Mouse (Mus musculus) kidney, postnatal 0 days (tissue): ENCODE results near the gene Rgs6. TPM values are rescaled to one million over a fixed set of nuclear protein-coding genes. Genes with fewer than 3 reads are reported as not detected.

ENCODE experiments used
- ATAC-seq: fragments of 200-750 bp; cut with Nextera tagmentation; replicated peaks from 2 replicates; pipeline ENCODE4 v1.8.0; 2017; ENCODE audit warnings: low read depth, moderate number of reproducible peaks, moderate TSS enrichment, moderate library complexity; ENCODE audit not compliant: low FRiP score
- DNase-seq: peaks from one replicate; pipeline ENCODE4 v3.0.0-alpha.2; 2016; ENCODE audit warnings: low spot score
- H3K27ac ChIP-seq: fragments of 300-500 bp; sonication (generic); 2 replicates; pipeline ENCODE4 v1.5.1; 2014; ENCODE audit warnings: mild to moderate bottlenecking
- H3K27me3 ChIP-seq: fragments of 300-500 bp; sonication (generic); 2 replicates; pipeline ENCODE4 v1.6.1; 2014; ENCODE audit warnings: low read length, mixed read lengths; ENCODE audit not compliant: insufficient read depth
- H3K36me3 ChIP-seq: fragments of 300-500 bp; sonication (generic); 2 replicates; pipeline ENCODE4 v1.6.1; 2014; ENCODE audit warnings: low read length, mixed read lengths; ENCODE audit not compliant: insufficient read depth
- H3K4me1 ChIP-seq: fragments of 300-500 bp; sonication (generic); replicated peaks from 2 replicates; pipeline ENCODE4 v1.6.1; 2014; ENCODE audit warnings: antibody characterized with exemption, low read length, mixed read lengths; ENCODE audit not compliant: insufficient read depth
- H3K4me2 ChIP-seq: fragments of 300-500 bp; sonication (generic); 2 replicates; pipeline ENCODE4 v1.6.1; 2014; ENCODE audit warnings: mild to moderate bottlenecking, low read length, moderate library complexity, mixed read lengths
- H3K4me3 ChIP-seq: fragments of 300-500 bp; sonication (generic); replicated peaks from 2 replicates; pipeline ENCODE4 v1.5.1; 2014; ENCODE audit warnings: low read depth, low read length
- H3K9ac ChIP-seq: fragments of 300-500 bp; sonication (generic); 2 replicates; pipeline ENCODE4 v1.6.1; 2014; ENCODE audit warnings: low read depth, low read length
- H3K9me3 ChIP-seq: fragments of 300-500 bp; sonication (generic); replicated peaks from 2 replicates; pipeline ENCODE4 v1.6.1; 2016; ENCODE audit warnings: low read length, inconsistent platforms, mixed read lengths
- CTCF ChIP-seq: IDR thresholded peaks from 2 replicates; pipeline ENCODE4 v1.5.1; 2016; ENCODE audit warnings: antibody characterized with exemption, low read depth, mild to moderate bottlenecking, moderate library complexity
- WGBS: fragments of 180-500 bp; shearing (Covaris S2); extraction: QIAGEN DNeasy Blood & Tissue Kit; methylation state at CpG from one replicate; pipeline ENCODE4 v1.1.7; 2014; 5-methylcytosine and 5-hydroxymethylcytosine counted together
- polyA plus RNA-seq: library from polyadenylated mRNA; unstranded; fragments of >200 nt; fragmentation: Nextera tagmentation; extraction: Ambion mirVana; gene quantifications from 2 replicates; pipeline ENCODE4 v1.2.1, GENCODE M21; 2015

Rgs6 gene
- polyA plus RNA-seq, 1 experiment from 2014 or later: 2.2 TPM

DNA sequence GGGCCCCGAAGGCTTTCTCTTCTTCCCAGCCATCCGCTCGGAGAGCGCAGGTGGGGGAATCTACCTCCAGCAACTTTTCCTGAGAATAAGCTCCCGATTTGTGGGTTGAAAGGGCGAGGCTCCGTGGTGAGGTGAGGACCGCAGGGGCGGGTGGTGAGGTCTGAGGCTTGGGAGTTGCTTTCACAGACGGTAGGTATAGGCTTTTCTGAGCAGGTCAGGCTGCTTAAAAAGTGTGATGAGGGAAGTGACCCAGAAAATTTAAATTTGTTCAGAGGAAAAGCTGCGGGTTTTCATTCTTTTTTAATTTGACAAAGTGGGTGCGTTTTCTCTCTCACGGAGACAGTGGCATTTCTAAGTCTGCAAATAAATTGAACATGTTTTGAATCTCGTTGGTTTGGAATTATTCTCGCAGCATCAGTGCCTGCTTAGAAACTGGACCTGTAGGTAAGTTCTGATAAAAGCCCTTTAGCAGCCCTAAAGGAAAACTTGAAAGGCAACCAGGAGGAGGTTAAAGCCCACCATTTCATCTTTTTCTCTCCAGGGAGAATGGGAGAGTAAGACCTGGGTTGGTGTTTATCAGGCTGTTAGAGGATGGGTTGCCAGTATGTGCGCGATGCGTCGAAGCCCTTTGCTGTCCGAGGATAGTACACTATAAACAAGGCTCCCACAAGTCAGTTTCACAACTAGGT is 29.7 kb downstream of the Rgs6 start:
- no peaks in the 10 kb centered on the region for H3K9me3 ChIP-seq
- H3K9ac ChIP-seq: 0 out of 2 replicates have a peak overlapping the region, but pooled peaks have one; percentile 56
- H3K4me3 ChIP-seq: peak overlapping the region; percentile 58
- H3K27ac ChIP-seq: no peak overlapping the region
- TF ChIP-seq CTCF: no peak
- no peak for DNase-seq
- ATAC-seq: no peak
- H3K4me2 ChIP-seq: peak overlapping the region; percentile 94
- WGBS: 19% methylated on average over 20 of the region's 20 CpGs
- 0 out of 2 replicates have a peak, but pooled peaks cover 2% of the 10 kb centered on the region for H3K4me1 ChIP-seq
- no peaks in the 10 kb centered on the region for H3K36me3 ChIP-seq
- H3K27me3 ChIP-seq: peaks cover 9% of the 10 kb centered on the region; the same call in 1 of the 2 replicates

DNA sequence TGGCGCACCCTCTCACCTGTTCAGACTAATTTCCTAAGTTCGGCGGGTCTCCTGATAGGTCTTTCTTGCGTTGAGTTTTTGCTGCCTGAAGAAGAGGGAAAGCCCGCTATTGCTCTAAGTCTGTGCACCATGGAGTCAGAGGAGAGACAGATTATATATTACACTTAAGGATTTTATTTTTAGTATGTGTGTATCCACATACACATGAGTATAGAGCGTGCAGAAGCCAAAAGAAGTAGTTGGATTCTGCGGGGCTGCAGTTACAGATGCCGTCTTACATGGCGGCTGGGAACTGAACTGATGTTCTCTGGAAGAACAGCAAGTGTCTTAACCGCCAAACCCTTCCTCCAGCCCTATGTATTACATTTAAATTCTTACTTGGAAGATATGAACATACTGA is 52.3 kb downstream of the Rgs6 start:
- Histone ChIP-seq H3K9me3 (no peaks in the 10 kb centered on the region), H3K36me3 (no peaks in the 10 kb centered on the region), H3K27me3 (no peaks in the 10 kb centered on the region), H3K9ac (no peak overlapping the region), H3K4me2 (no peak overlapping the region), H3K27ac (no peak overlapping the region), H3K4me3 (no peak overlapping the region), H3K4me1 (no peaks in the 10 kb centered on the region)
- 94% methylated on average over 10 of the region's 10 CpGs for WGBS
- no peak for TF ChIP-seq CTCF
- no peak for DNase-seq
- no peak for ATAC-seq

DNA sequence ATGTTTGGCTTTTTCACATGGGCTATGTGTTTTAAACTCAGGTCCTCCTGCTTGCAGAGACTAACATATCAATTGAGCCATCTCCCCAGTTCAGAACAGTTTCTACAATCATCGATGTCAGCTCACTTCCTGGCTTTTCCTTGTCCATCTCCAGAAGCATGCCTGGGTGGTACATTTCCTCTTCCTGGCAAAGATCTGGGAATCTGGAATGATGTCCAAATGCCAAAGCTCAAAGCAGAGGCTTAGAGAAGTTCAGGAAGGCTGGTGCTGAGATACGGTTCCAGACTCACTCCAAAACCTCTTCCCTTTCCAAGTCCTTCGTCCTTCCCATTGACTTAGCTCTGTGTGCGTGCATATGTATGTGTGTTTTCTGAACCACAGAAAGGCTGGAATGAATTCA is 59.8 kb downstream of the Rgs6 start:
- TF ChIP-seq CTCF: no peak
- DNase-seq (no peak), ATAC-seq (no peak)
- Histone ChIP-seq H3K4me3 (no peak overlapping the region), H3K36me3 (no peaks in the 10 kb centered on the region), H3K4me2 (no peak overlapping the region), H3K4me1 (no peaks in the 10 kb centered on the region), H3K9ac (no peak overlapping the region), H3K27me3 (no peaks in the 10 kb centered on the region), H3K27ac (no peak overlapping the region), H3K9me3 (no peaks in the 10 kb centered on the region)
- 92% methylated on average over 4 of the region's 4 CpGs for WGBS

DNA sequence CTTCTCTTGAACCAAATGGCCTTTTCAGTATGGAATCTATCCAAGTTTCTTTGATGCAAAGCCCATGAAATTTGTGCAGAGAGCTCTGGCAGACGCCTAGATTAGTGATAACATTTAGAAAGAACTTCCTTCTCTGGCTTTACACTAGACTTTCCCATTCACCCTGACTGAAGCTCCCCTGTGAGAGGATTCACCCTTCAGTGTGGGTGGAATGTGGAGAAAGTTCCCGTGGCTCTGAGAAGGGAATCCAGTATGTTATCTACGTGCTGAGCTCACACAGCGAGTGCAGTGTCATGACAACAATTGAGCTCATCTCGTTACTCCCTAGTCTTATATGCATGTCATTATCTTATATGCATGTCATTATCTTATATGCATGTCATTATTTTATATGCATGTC is 61.9 kb downstream of the Rgs6 start:
- H3K27ac ChIP-seq: no peak overlapping the region
- no peaks in the 10 kb centered on the region for H3K4me1 ChIP-seq
- H3K36me3 ChIP-seq: no peaks in the 10 kb centered on the region
- no peaks in the 10 kb centered on the region for H3K9me3 ChIP-seq
- H3K4me2 ChIP-seq: no peak overlapping the region
- DNase-seq: no peak
- no peak overlapping the region for H3K9ac ChIP-seq
- ATAC-seq: no peak
- WGBS: 51% methylated on average over 5 of the region's 5 CpGs
- H3K4me3 ChIP-seq: no peak overlapping the region
- H3K27me3 ChIP-seq: no peaks in the 10 kb centered on the region
- no peak for TF ChIP-seq CTCF

DNA sequence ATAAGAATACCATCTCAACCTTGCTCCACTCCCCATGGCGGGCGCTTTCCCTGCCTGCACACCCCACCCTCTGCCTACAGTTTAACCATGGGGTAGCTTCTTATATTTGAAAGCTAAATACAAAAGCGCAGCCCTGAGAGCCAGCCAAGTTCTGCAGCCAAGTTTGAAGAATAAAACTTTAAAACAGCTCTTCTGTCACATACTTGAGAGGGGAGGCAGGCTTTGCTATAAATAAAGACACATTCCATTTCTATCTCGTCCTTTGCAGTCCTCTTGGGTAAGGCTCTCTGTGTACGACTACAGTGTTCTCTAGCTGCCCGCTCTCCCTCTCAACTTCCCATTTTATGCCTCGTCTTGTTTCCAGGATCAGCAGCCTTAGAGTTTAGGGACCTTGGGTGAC is 76.5 kb downstream of the Rgs6 start:
- DNase-seq (peak; percentile 44), ATAC-seq (no peak)
- no peak overlapping the region for H3K4me3 ChIP-seq
- H3K4me1 ChIP-seq: no peaks in the 10 kb centered on the region
- H3K27ac ChIP-seq: no peak overlapping the region
- no peaks in the 10 kb centered on the region for H3K9me3 ChIP-seq
- no peak overlapping the region for H3K4me2 ChIP-seq
- H3K36me3 ChIP-seq: no peaks in the 10 kb centered on the region
- no peak overlapping the region for H3K9ac ChIP-seq
- TF ChIP-seq CTCF: no peak
- 44% methylated on average over 7 of the region's 7 CpGs for WGBS
- H3K27me3 ChIP-seq: no peaks in the 10 kb centered on the region

DNA sequence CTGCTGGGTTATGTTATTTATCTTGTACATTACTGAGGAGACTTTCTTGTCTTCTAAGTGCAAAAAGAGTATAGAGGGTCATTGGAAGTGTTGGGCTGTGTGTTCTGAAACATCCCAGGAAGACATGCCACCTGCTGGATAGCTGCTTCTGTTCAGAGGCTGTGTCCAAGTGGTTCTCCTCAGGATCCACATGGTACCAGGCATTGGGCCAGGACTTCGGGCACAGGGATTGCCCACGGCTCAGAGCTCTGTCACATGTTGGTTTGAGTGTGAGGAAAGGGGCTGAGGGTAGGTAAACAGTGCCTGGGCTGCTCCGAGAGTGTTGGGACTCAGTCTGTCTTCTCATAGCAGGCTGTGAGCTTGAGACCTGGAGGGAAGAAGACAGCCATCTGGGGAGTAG is 79.3 kb downstream of the Rgs6 start:
- H3K9ac ChIP-seq: no peak overlapping the region
- H3K4me3 ChIP-seq: no peak overlapping the region
- no peak for TF ChIP-seq CTCF
- DNase-seq (no peak), ATAC-seq (no peak)
- H3K27me3 ChIP-seq: no peaks in the 10 kb centered on the region
- H3K9me3 ChIP-seq: no peaks in the 10 kb centered on the region
- H3K4me1 ChIP-seq: no peaks in the 10 kb centered on the region
- no peak overlapping the region for H3K27ac ChIP-seq
- WGBS: 73% methylated on average over 3 of the region's 3 CpGs
- no peaks in the 10 kb centered on the region for H3K36me3 ChIP-seq
- H3K4me2 ChIP-seq: no peak overlapping the region
